Mouse (Mus musculus) liver, postnatal 0 days (tissue): ENCODE data around the gene Ehd4. TPM values are rescaled to one million over a fixed set of nuclear protein-coding genes. Genes with fewer than 3 reads are reported as not detected.

Experiments
- ATAC-seq: fragments of 200-750 bp; cut with Nextera tagmentation; 2 replicates; pipeline ENCODE4 v1.8.0; 2017; ENCODE audit warnings: mild to moderate bottlenecking, moderate library complexity
- DNase-seq: peaks from one replicate; pipeline ENCODE4 v3.0.0-alpha.2; 2016
- H3K27ac ChIP-seq: fragments of 300-500 bp; sonication (generic); 2 replicates; pipeline ENCODE4 v1.5.1; 2014; ENCODE audit warnings: antibody characterized with exemption, moderate library complexity, mild to moderate bottlenecking, low read depth
- H3K27me3 ChIP-seq: fragments of 300-500 bp; sonication (generic); 2 replicates; pipeline ENCODE4 v1.6.1; 2014; ENCODE audit warnings: low read length, control low read depth, mixed read lengths; ENCODE audit not compliant: insufficient read depth
- H3K36me3 ChIP-seq: fragments of 300-500 bp; sonication (generic); replicated peaks from 2 replicates; pipeline ENCODE4 v1.6.1; 2014; ENCODE audit warnings: mild to moderate bottlenecking, control low read depth, low read length, moderate library complexity, mixed read lengths; ENCODE audit not compliant: insufficient read depth
- H3K4me1 ChIP-seq: fragments of 300-500 bp; sonication (generic); 2 replicates; pipeline ENCODE4 v1.6.1; 2014; ENCODE audit warnings: antibody characterized with exemption, mild to moderate bottlenecking, control low read depth; ENCODE audit not compliant: insufficient read depth
- H3K4me2 ChIP-seq: fragments of 300-500 bp; sonication (generic); 2 replicates; pipeline ENCODE4 v1.6.1; 2014; ENCODE audit warnings: low read depth, mild to moderate bottlenecking, low read length, moderate library complexity, mixed read lengths
- H3K4me3 ChIP-seq: fragments of 300-500 bp; sonication (generic); 2 replicates; pipeline ENCODE4 v1.5.1; 2014; ENCODE audit warnings: low read depth, low read length
- H3K9ac ChIP-seq: fragments of 300-500 bp; sonication (generic); replicated peaks from 2 replicates; pipeline ENCODE4 v1.6.1; 2014; ENCODE audit warnings: mild to moderate bottlenecking, moderate library complexity
- H3K9me3 ChIP-seq: fragments of 300-500 bp; sonication (generic); 2 replicates; pipeline ENCODE4 v1.6.1; 2016; ENCODE audit warnings: mild to moderate bottlenecking, control low read depth, low read length, mixed read lengths
- CTCF ChIP-seq: sonication (generic); IDR thresholded peaks from 2 replicates; pipeline ENCODE4 v1.5.1; 2016; ENCODE audit warnings: antibody characterized with exemption, low read depth
- EP300 ChIP-seq: IDR thresholded peaks from 2 replicates; pipeline ENCODE4 v1.6.1; 2016; ENCODE audit warnings: antibody characterized with exemption, low read depth, mild to moderate bottlenecking
- WGBS: fragments of 180-500 bp; shearing (Covaris S2); extraction: QIAGEN DNeasy Blood & Tissue Kit; methylation state at CpG from one replicate; pipeline ENCODE4 v1.1.7; 2014; ENCODE audit not compliant: insufficient replicate concordance; 5-methylcytosine and 5-hydroxymethylcytosine counted together
- polyA plus RNA-seq: library from polyadenylated mRNA; unstranded; fragments of >200 nt; fragmentation: Nextera tagmentation; extraction: Ambion mirVana; gene quantifications from 2 replicates; pipeline ENCODE4 v1.2.1, GENCODE M21; 2015

Gene Ehd4
- polyA plus RNA-seq, 1 experiment from 2014 or later, result 29.2 TPM

DNA sequence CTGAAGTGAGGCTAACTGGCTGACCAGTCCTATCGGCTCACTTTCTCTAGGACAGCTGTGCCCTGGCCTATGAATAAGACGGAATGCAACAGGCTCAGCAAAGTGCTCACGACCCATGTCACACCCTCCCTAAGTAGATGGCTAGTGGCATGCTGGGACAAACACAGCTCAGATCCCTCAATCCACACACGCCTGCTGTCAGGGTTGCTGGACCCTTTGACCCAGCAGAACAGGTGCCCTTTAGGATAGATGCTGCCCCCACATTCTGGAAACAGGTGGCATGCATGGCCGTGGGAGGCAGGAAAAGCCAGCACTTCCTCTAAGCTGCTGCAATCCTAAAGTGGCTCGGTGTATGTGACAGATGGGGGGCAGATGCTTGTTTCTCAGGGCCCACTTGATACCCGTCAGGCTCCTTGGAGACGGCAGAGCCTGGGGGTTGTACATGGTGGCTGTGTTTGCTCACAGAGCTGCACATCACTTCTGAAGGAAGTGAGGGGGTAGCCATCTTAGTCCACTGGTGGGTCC is 84.9 kb downstream of the Ehd4 start:
- Histone ChIP-seq H3K27me3 (no peaks in the 10 kb centered on the region), H3K9me3 (no peaks in the 10 kb centered on the region), H3K9ac (no peak overlapping the region), H3K27ac (no peak overlapping the region), H3K36me3 (no peaks in the 10 kb centered on the region), H3K4me3 (no peak overlapping the region), H3K4me2 (no peak overlapping the region), H3K4me1 (no peaks in the 10 kb centered on the region)
- 58% methylated on average over 8 of the region's 8 CpGs for WGBS
- DNase-seq, result no peak
- ATAC-seq, result no peak
- no peak for TF ChIP-seq CTCF
- TF ChIP-seq EP300, result no peak

DNA sequence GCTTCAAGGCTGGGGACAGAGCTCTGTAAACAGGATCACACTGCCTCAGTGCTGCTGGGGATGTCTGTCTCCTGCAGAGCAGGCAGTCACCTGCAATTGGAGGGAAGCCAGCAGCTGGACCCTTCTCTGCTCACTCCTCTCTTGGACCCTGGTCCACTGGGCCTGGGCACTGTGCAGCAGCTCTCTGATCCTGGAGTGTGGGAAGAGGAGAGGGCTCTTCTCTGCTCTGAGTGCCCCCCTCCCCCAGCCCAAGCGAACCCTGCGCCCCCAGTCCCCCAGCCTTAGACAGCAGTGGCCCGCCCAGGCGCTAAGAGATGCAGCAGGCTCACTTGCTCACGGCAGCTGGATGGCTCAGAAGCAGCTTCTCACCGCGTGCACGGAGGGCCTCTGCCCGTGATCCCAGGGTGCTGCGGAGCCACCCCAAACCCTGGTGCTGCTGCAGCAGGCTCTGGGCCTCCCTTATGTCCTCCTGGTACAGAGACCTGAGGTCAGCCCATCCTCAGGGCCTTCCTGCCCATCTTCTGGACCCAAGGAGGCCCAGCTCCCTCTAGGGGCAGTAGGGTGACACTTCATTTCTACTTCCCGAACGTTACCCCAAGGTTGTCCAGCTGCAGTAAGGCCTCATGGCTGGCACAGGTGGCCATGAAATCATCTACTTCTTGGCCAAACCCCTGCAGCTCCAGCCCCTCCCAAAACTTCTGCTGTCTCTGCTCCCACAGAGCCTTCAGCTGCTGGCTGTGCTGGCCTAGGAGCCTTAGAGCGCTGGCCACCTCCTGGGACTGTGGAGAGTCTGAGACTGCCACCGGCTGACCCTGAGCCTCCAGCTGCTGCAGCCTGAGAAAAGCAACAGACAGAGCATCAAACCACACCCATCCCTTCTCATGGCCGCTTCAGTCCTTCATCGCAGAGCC is 85.6 kb downstream of the Ehd4 start:
- DNase-seq, result peak; percentile 32
- no peak for TF ChIP-seq EP300
- peak; percentile 77 for TF ChIP-seq CTCF

GRCm38 (mm10) chr2:120066224-120066623 is 88.2 kb downstream of the Ehd4 start:
- ATAC-seq (no peak), DNase-seq (no peak)
- WGBS, result 75% methylated on average over 3 of the region's 3 CpGs
- no peaks in the 10 kb centered on the region for H3K4me1 ChIP-seq
- no peak overlapping the region for H3K27ac ChIP-seq
- TF ChIP-seq CTCF (no peak), EP300 (no peak)
- no peak overlapping the region for H3K4me2 ChIP-seq
- no peaks in the 10 kb centered on the region for H3K27me3 ChIP-seq
- H3K9ac ChIP-seq, result no peak overlapping the region
- H3K4me3 ChIP-seq, result no peak overlapping the region
- H3K9me3 ChIP-seq, result no peaks in the 10 kb centered on the region
- no peaks in the 10 kb centered on the region for H3K36me3 ChIP-seq

More for the DNA sequence above, 85.6 kb downstream of the Ehd4 start:
- H3K36me3 ChIP-seq, result no peaks in the 10 kb centered on the region
- H3K9me3 ChIP-seq, result no peaks in the 10 kb centered on the region
- no peak overlapping the region for H3K27ac ChIP-seq
- no peak overlapping the region for H3K9ac ChIP-seq
- H3K4me2 ChIP-seq, result no peak overlapping the region
- WGBS, result 51% methylated on average over 15 of the region's 16 CpGs
- no peak overlapping the region for H3K4me3 ChIP-seq
- no peaks in the 10 kb centered on the region for H3K4me1 ChIP-seq
- ATAC-seq, result 0 out of 2 replicates have a peak, but pooled peaks have one; percentile 15
- no peaks in the 10 kb centered on the region for H3K27me3 ChIP-seq

GRCm38 (mm10) chr2:120065243-120065642 is 89.2 kb downstream of the Ehd4 start:
- Histone ChIP-seq H3K4me1 (no peaks in the 10 kb centered on the region), H3K9me3 (no peaks in the 10 kb centered on the region), H3K9ac (no peak overlapping the region), H3K36me3 (no peaks in the 10 kb centered on the region), H3K27ac (no peak overlapping the region), H3K27me3 (no peaks in the 10 kb centered on the region), H3K4me3 (no peak overlapping the region), H3K4me2 (no peak overlapping the region)
- no peak for TF ChIP-seq EP300
- TF ChIP-seq CTCF, result no peak
- ATAC-seq (no peak), DNase-seq (no peak)
- 82% methylated on average over 10 of the region's 10 CpGs for WGBS

DNA sequence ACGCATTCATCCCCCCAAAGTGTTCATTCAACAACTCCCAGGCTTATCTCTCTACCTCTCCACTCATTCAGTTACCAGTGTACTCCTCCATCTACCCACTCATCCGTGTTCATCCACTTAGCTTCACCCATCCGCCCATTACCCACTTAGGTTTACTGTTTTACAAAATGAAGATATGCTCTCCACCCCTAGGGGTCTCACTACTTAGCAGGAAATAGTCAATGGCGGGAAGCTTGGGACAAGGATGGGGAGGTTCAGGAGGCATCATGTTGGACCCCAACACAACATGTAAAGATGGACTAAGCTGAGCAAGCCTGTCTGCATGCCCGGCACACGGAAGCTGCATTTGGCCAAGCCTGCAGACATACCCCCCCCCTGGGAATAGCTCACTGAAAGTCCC is 89.8 kb downstream of the Ehd4 start:
- TF ChIP-seq EP300, result no peak
- peak; percentile 36; the same call in 1 of the 2 replicates for TF ChIP-seq CTCF
- Histone ChIP-seq H3K27ac (no peak overlapping the region), H3K9me3 (no peaks in the 10 kb centered on the region), H3K9ac (no peak overlapping the region), H3K27me3 (no peaks in the 10 kb centered on the region), H3K4me3 (no peak overlapping the region), H3K4me1 (no peaks in the 10 kb centered on the region), H3K36me3 (no peaks in the 10 kb centered on the region), H3K4me2 (no peak overlapping the region)
- WGBS, result 68% methylated on average over 6 of the region's 6 CpGs
- ATAC-seq (no peak), DNase-seq (no peak)

- no peaks in the 10 kb centered on the region for H3K4me1 ChIP-seq
- WGBS, result 82% methylated on average over 8 of the region's 8 CpGs
These were observed 92.2 kb downstream of the Ehd4 start for GRCm38 (mm10) chr2:120062248-120062647.

More at GRCm38 (mm10) chr2:120062248-120062647, 92.2 kb downstream of the Ehd4 start:
- Histone ChIP-seq H3K27me3 (no peaks in the 10 kb centered on the region), H3K4me2 (no peak overlapping the region), H3K9me3 (no peaks in the 10 kb centered on the region), H3K36me3 (no peaks in the 10 kb centered on the region), H3K27ac (no peak overlapping the region), H3K9ac (no peak overlapping the region), H3K4me3 (no peak overlapping the region)
- TF ChIP-seq EP300, result no peak
- no peak for TF ChIP-seq CTCF
- ATAC-seq (no peak), DNase-seq (no peak)
